24 mouse cellular contexts compared by ENCODE assay signal in genomic region chr7:136074043-136074442, GRCm38 (mm10).
A peak's percentile ranks its signal among the peaks of the same experiment; 100 is the strongest.
DNase-seq lines count a peak whose midpoint lies in the region; ATAC-seq and TF ChIP-seq lines count a peak whose summit lies in the region.
"Had no signal": no experiment of that assay in that cellular context is flagged by ENCODE, and none has a peak within 500 bp of the region (broad histone marks: within the 10 kb centered on the region; RNA-seq: fewer than 3 reads in every experiment).

No protein-coding gene starts in this region.

- WGBS in heart, embryonic 10.5 days = 69% methylated on average over 2 of the region's 2 CpGs
- WGBS in lung, embryonic 14.5 days = 49% methylated on average over 2 of the region's 2 CpGs

- H3K9me3 ChIP-seq in heart, embryonic 10.5 days = no peaks in the 10 kb centered on the region
- H3K9me3 ChIP-seq in lung, embryonic 14.5 days (ENCODE audit: low read depth, low read length) = no peaks in the 10 kb centered on the region
- H3K9me3 ChIP-seq: embryonic facial prominence, embryonic 15.5 days had no signal

- intact Hi-C loops in left cerebral cortex, postnatal 36 days (cut with DNase I) = no loop called here

- no peak overlapping the region for H3K9ac ChIP-seq in lung, embryonic 14.5 days
- H3K9ac ChIP-seq: embryonic facial prominence, embryonic 15.5 days; forebrain, postnatal 0 days; hindbrain, embryonic 14.5 days had no signal

- H3K4me1 ChIP-seq in heart, embryonic 10.5 days = peaks cover 18% of the 10 kb centered on the region
- no peaks in the 10 kb centered on the region for H3K4me1 ChIP-seq in lung, embryonic 14.5 days (ENCODE audit: insufficient read depth)

- H3K36me3 ChIP-seq in heart, embryonic 10.5 days = no peaks in the 10 kb centered on the region
- H3K36me3 ChIP-seq in lung, embryonic 14.5 days (ENCODE audit: insufficient read depth) = no peaks in the 10 kb centered on the region
- H3K36me3 ChIP-seq: embryonic facial prominence, embryonic 15.5 days had no signal

- TF ChIP-seq CTCF in lung, embryonic 14.5 days (IDR thresholded peaks at IDR 0.05; ENCODE audit: low read depth) = no peak

- H3K4me3 ChIP-seq in heart, embryonic 10.5 days = no peak overlapping the region
- no peak overlapping the region for H3K4me3 ChIP-seq in lung, embryonic 14.5 days (ENCODE audit: low read depth, low read length)
- H3K4me3 ChIP-seq: embryonic facial prominence, embryonic 15.5 days; gastrocnemius, adult 2 months had no signal

- no peak overlapping the region for H3K4me2 ChIP-seq in lung, embryonic 14.5 days
- H3K4me2 ChIP-seq: embryonic facial prominence, embryonic 15.5 days; heart, embryonic 11.5 days; hindbrain, embryonic 14.5 days had no signal

- DNase-seq in heart, embryonic 10.5 days (ENCODE audit: low spot score) = peak; percentile 53
- no peak for DNase-seq in heart, adult 8-10 months (ENCODE audit: low spot score)
- DNase-seq in lung, embryonic 14.5 days = peak; percentile 44
- no peak for DNase-seq in lung, postnatal 36 days
- DNase-seq in Muller cell, postnatal 12 days (ENCODE audit: inconsistent ontology term) = peak; percentile 85
- no peak for DNase-seq in left cerebral cortex, postnatal 36 days (ENCODE audit: low spot score in 2 of 2)
- DNase-seq: adrenal gland, adult 8-10 months; adrenal gland, postnatal 25 days; cerebellum, adult 11-12 months; cerebellum, adult 8-10 months; cerebellum, postnatal 10 days; cerebellum, postnatal 36 days; embryo, embryonic 11 days; forebrain, postnatal 0 days; gastrocnemius, adult 2 months; gastrocnemius, postnatal 14 days; heart, adult 18-20 months; heart, postnatal 36 days had no signal

- H3K27ac ChIP-seq in heart, embryonic 10.5 days = no peak overlapping the region
- H3K27ac ChIP-seq in lung, embryonic 14.5 days (ENCODE audit: low read depth) = no peak overlapping the region
- H3K27ac ChIP-seq: embryonic facial prominence, embryonic 15.5 days; gastrocnemius, adult 2 months; hindbrain, embryonic 14.5 days had no signal

- ATAC-seq in lung, embryonic 14.5 days (ENCODE audit: insufficient read depth) = no peak
- ATAC-seq: activated CD4-positive, CD25-positive, alpha-beta regulatory T cell, adult 4 months; CD4-positive, CD25-positive, alpha-beta regulatory T cell, adult 4 months; forebrain, embryonic 14.5 days had no signal

- H3K27me3 ChIP-seq in heart, embryonic 10.5 days (ENCODE audit: insufficient read depth, poor library complexity, severe bottlenecking) = peaks cover 8% of the 10 kb centered on the region; the same call in 1 of the 2 replicates
- no peaks in the 10 kb centered on the region for H3K27me3 ChIP-seq in lung, embryonic 14.5 days (ENCODE audit: insufficient read depth, low read length)

Comparison
In these comparisons a context has a peak if more than half of its experiments do, and no peak if none do; other contexts are left out.
1. DNase-seq: peak in heart, embryonic 10.5 days (single experiment), lung, embryonic 14.5 days (single experiment) and Muller cell, postnatal 12 days (single experiment); none in heart, adult 8-10 months (single experiment), lung, postnatal 36 days (single experiment) and left cerebral cortex, postnatal 36 days (0 of 2).